Comparison of ENCODE assay signal across 8 mouse cellular contexts in genomic region chr2:136678321-136679161, GRCm38 (mm10). TPM values are rescaled to one million over a fixed set of nuclear protein-coding genes. Genes with fewer than 3 reads are reported as not detected.
A peak's percentile ranks its signal among the peaks of the same experiment; 100 is the strongest.
DNase-seq lines count a peak whose midpoint lies in the region; ATAC-seq and TF ChIP-seq lines count a peak whose summit lies in the region.

No protein-coding gene starts in this region.

- H3K27ac ChIP-seq in bone marrow macrophage, adult 2 months (ENCODE audit: insufficient read depth, low read depth, low read length), result peak overlapping the region; percentile 92
- H3K27ac ChIP-seq in forebrain, embryonic 11.5 days (ENCODE audit: low read depth, low read length), result peak overlapping the region; percentile 65
- H3K27ac ChIP-seq in heart, embryonic 14.5 days (replicated peaks in 1 of 2; ENCODE audit: control insufficient read depth in 1 of 2, insufficient read depth in 1 of 2, low read depth in 2 of 2, low read length in 2 of 2), result peak overlapping the region; percentile 84 to 87
- peak overlapping the region; percentile 64 for H3K27ac ChIP-seq in liver, embryonic 12.5 days
- peak overlapping the region; percentile 79 for H3K27ac ChIP-seq in neural tube, embryonic 13.5 days (replicated peaks)

- no peaks in the 10 kb centered on the region for H3K36me3 ChIP-seq in forebrain, embryonic 11.5 days (ENCODE audit: control insufficient read depth, insufficient read depth, low read length)
- H3K36me3 ChIP-seq in heart, embryonic 14.5 days (ENCODE audit: control insufficient read depth, insufficient read depth, low read length), result no peaks in the 10 kb centered on the region
- no peaks in the 10 kb centered on the region for H3K36me3 ChIP-seq in liver, embryonic 12.5 days
- no peaks in the 10 kb centered on the region for H3K36me3 ChIP-seq in neural tube, embryonic 13.5 days

- no peak for TF ChIP-seq POLR2A in bone marrow macrophage, adult 2 months (IDR thresholded peaks at IDR 0.05; ENCODE audit: borderline replicate concordance, low read depth, low read length)

- H3K4me1 ChIP-seq in bone marrow macrophage, adult 2 months (ENCODE audit: control insufficient read depth, insufficient read depth, low read length), result peaks cover 17% of the 10 kb centered on the region
- peaks cover 8% of the 10 kb centered on the region; the same call in 1 of the 2 replicates for H3K4me1 ChIP-seq in forebrain, embryonic 11.5 days (replicated peaks; ENCODE audit: control insufficient read depth, insufficient read depth, low read length)
- peaks cover 19 to 43% of the 10 kb centered on the region in 2 experiments for H3K4me1 ChIP-seq in heart, embryonic 14.5 days (ENCODE audit: control insufficient read depth in 2 of 2, insufficient read depth in 2 of 2, low read length in 2 of 2)
- H3K4me1 ChIP-seq in liver, embryonic 12.5 days, result peaks cover 6% of the 10 kb centered on the region; the same call in 1 of the 2 replicates
- H3K4me1 ChIP-seq in neural tube, embryonic 13.5 days (replicated peaks), result peaks cover 20% of the 10 kb centered on the region

- WGBS in forebrain, embryonic 11.5 days, result 3% methylated on average over 44 of the region's 44 CpGs
- 3% methylated on average over 43 of the region's 44 CpGs for WGBS in heart, embryonic 14.5 days
- WGBS in liver, embryonic 12.5 days (ENCODE audit: insufficient replicate concordance), result 4% methylated on average over 43 of the region's 44 CpGs
- 3% methylated on average over 32 of the region's 44 CpGs for WGBS in neural tube, embryonic 13.5 days

- H3K9ac ChIP-seq in forebrain, embryonic 11.5 days (ENCODE audit: low read length), result peak overlapping the region; percentile 76
- H3K9ac ChIP-seq in heart, embryonic 14.5 days (ENCODE audit: low read length), result peak overlapping the region; percentile 77
- peak overlapping the region; percentile 22; the same call in 1 of the 2 replicates for H3K9ac ChIP-seq in liver, embryonic 12.5 days
- H3K9ac ChIP-seq in neural tube, embryonic 13.5 days, result peak overlapping the region; percentile 78

- H3K27me3 ChIP-seq in forebrain, embryonic 11.5 days (ENCODE audit: control insufficient read depth, insufficient read depth, low read length), result no peaks in the 10 kb centered on the region
- no peaks in the 10 kb centered on the region for H3K27me3 ChIP-seq in heart, embryonic 14.5 days (ENCODE audit: control insufficient read depth, insufficient read depth, low read length)
- H3K27me3 ChIP-seq in liver, embryonic 12.5 days (replicated peaks), result peaks cover 33% of the 10 kb centered on the region
- peaks cover 5% of the 10 kb centered on the region; the same call in 1 of the 2 replicates for H3K27me3 ChIP-seq in neural tube, embryonic 13.5 days

- DNase-seq in 3134 (ENCODE audit: extremely low read depth, insufficient read length, low spot score), result peak; percentile 71
- peak; percentile 78 for DNase-seq in forebrain, embryonic 11.5 days (ENCODE audit: low spot score)
- peak; percentile 83 for DNase-seq in kidney, postnatal 10 days
- DNase-seq in thymus, postnatal 0 days (ENCODE audit: low spot score), result peak; percentile 2

- peak; percentile 83 for ATAC-seq in forebrain, embryonic 11.5 days (replicated peaks; ENCODE audit: low FRiP score)
- ATAC-seq in heart, embryonic 14.5 days (ENCODE audit: insufficient number of reproducible peaks, insufficient read depth, low FRiP score, low read depth), result peak; percentile 76
- ATAC-seq in liver, embryonic 12.5 days, result peak; percentile 49
- peak; percentile 85 for ATAC-seq in neural tube, embryonic 13.5 days (ENCODE audit: low read depth)

- no peaks in the 10 kb centered on the region for H3K9me3 ChIP-seq in forebrain, embryonic 11.5 days (ENCODE audit: control insufficient read depth, low read length)
- H3K9me3 ChIP-seq in heart, embryonic 14.5 days (ENCODE audit: control insufficient read depth, low read length), result no peaks in the 10 kb centered on the region
- no peaks in the 10 kb centered on the region for H3K9me3 ChIP-seq in liver, embryonic 12.5 days (replicated peaks)
- no peaks in the 10 kb centered on the region for H3K9me3 ChIP-seq in neural tube, embryonic 13.5 days

- H3K4me2 ChIP-seq in forebrain, embryonic 11.5 days (ENCODE audit: low read depth, low read length, severe bottlenecking), result peak overlapping the region; percentile 84
- peak overlapping the region; percentile 83 for H3K4me2 ChIP-seq in heart, embryonic 14.5 days (ENCODE audit: low read length)
- H3K4me2 ChIP-seq in liver, embryonic 12.5 days, result peak overlapping the region; percentile 67
- peak overlapping the region; percentile 96 for H3K4me2 ChIP-seq in neural tube, embryonic 13.5 days

- no peak for TF ChIP-seq CTCF in bone marrow macrophage, adult 2 months (IDR thresholded peaks at IDR 0.05; ENCODE audit: low read depth, low read length)

- H3K4me3 ChIP-seq in bone marrow macrophage, adult 2 months (ENCODE audit: insufficient read depth, low read length), result peak overlapping the region; percentile 68
- peak overlapping the region; percentile 44 for H3K4me3 ChIP-seq in forebrain, embryonic 11.5 days (ENCODE audit: low read depth, low read length)
- H3K4me3 ChIP-seq in heart, embryonic 14.5 days (ENCODE audit: control insufficient read depth in 1 of 2, insufficient read depth in 1 of 2, low read depth in 1 of 2, low read length in 2 of 2), result peak overlapping the region; percentile 56 to 61
- peak overlapping the region; percentile 34 for H3K4me3 ChIP-seq in liver, embryonic 12.5 days
- peak overlapping the region; percentile 53 for H3K4me3 ChIP-seq in neural tube, embryonic 13.5 days

RNA-seq across cellular contexts. Expression of gene Snap25, which starts 34.7 kb away (rescaled TPM):
- polyA plus RNA-seq in bone marrow macrophage, adult 2 months (2012; ENCODE audit: insufficient read depth, insufficient read length, missing spikeins), result not detected in 2 replicates
- 18.0 and 18.8 TPM in 2 replicates for polyA plus RNA-seq in forebrain, embryonic 11.5 days (2014; fragmentation: Nextera tagmentation; extraction: Ambion mirVana)
- polyA plus RNA-seq in heart, embryonic 14.5 days (2014; fragmentation: Nextera tagmentation; extraction: Ambion mirVana), result 0.47 and 1.4 TPM in 2 replicates
- polyA plus RNA-seq in liver, embryonic 12.5 days (2016; fragmentation: Nextera tagmentation; extraction: Ambion mirVana), result 0.04 and 0.18 TPM in 2 replicates
- polyA plus RNA-seq in neural tube, embryonic 13.5 days (2015; fragmentation: Nextera tagmentation; extraction: Ambion mirVana), result 188 and 192 TPM in 2 replicates
- 0.45 TPM in 1 of 2 replicates, not detected in the other for polyA plus RNA-seq in thymus, postnatal 0 days (2015; fragmentation: Nextera tagmentation; extraction: Ambion mirVana)

Comparison
In these comparisons a context has a peak if more than half of its experiments do, and no peak if none do; other contexts are left out.
1. Peak in every context shown above with its lines: DNase-seq, ATAC-seq, H3K4me3 ChIP-seq and H3K27ac ChIP-seq.
2. DNase-seq: peak in every context shown above with its lines; median percentile 83 in kidney, postnatal 10 days; 78 in forebrain, embryonic 11.5 days; 71 in 3134; 2 in thymus, postnatal 0 days.
3. H3K9ac ChIP-seq: peak in every context shown above with its lines; median percentile 78 in neural tube, embryonic 13.5 days; 77 in heart, embryonic 14.5 days; 76 in forebrain, embryonic 11.5 days; 22 in liver, embryonic 12.5 days.